In genomic region chr6:28865112-28865511, GRCm38 (mm10) we compare ENCODE assay signal across 10 mouse cellular contexts. TPM values are rescaled to one million over a fixed set of nuclear protein-coding genes. Genes with fewer than 3 reads are reported as not detected.
DNase-seq lines count a peak whose midpoint lies in the region; ATAC-seq and TF ChIP-seq lines count a peak whose summit lies in the region.
"Had no signal": no experiment of that assay in that cellular context is flagged by ENCODE, and none has a peak within 500 bp of the region (broad histone marks: within the 10 kb centered on the region; RNA-seq: fewer than 3 reads in every experiment).

No protein-coding gene starts in this region.

- H3K4me2 ChIP-seq in lung, postnatal 0 days (replicated peaks; ENCODE audit: low read depth, low read length) = no peak overlapping the region
- no peak overlapping the region for H3K4me2 ChIP-seq in forebrain, postnatal 0 days (ENCODE audit: low read depth)
- H3K4me2 ChIP-seq in midbrain, embryonic 13.5 days (replicated peaks) = no peak overlapping the region

- no peaks in the 10 kb centered on the region for H3K36me3 ChIP-seq in lung, postnatal 0 days (ENCODE audit: insufficient read depth, low read length)
- H3K36me3 ChIP-seq in forebrain, postnatal 0 days (ENCODE audit: insufficient read depth) = no peaks in the 10 kb centered on the region
- H3K36me3 ChIP-seq in midbrain, embryonic 13.5 days = no peaks in the 10 kb centered on the region
- H3K36me3 ChIP-seq in heart, adult 2 months (ENCODE audit: control insufficient read depth, insufficient read depth, low read length) = no peaks in the 10 kb centered on the region

- H3K27ac ChIP-seq in lung, postnatal 0 days (ENCODE audit: low read length) = peak overlapping the region; percentile 39; the same call in 1 of the 2 replicates
- H3K27ac ChIP-seq in forebrain, postnatal 0 days (ENCODE audit: low read depth, low read length) = peak overlapping the region; percentile 51; the same call in 1 of the 2 replicates
- peak overlapping the region; percentile 40 for H3K27ac ChIP-seq in midbrain, embryonic 13.5 days
- no peak overlapping the region for H3K27ac ChIP-seq in heart, adult 2 months
- H3K27ac ChIP-seq: liver, embryonic 14.5 days had no signal

- ATAC-seq in lung, postnatal 0 days = no peak
- peak; percentile 62 for ATAC-seq in forebrain, postnatal 0 days
- ATAC-seq in midbrain, embryonic 13.5 days = peak; percentile 85

- intact Hi-C loops in heart, adult 2 months (cut with DNase I) = no loop called here

- H3K9ac ChIP-seq in lung, postnatal 0 days (replicated peaks; ENCODE audit: low read depth) = no peak overlapping the region
- 0 out of 2 replicates have a peak overlapping the region, but pooled peaks have one; percentile 2 for H3K9ac ChIP-seq in forebrain, postnatal 0 days
- H3K9ac ChIP-seq in midbrain, embryonic 13.5 days (replicated peaks) = no peak overlapping the region; the same call in 1 of the 2 replicates
- H3K9ac ChIP-seq in heart, adult 2 months (ENCODE audit: low read depth, low read length) = no peak overlapping the region
- H3K9ac ChIP-seq: liver, embryonic 14.5 days had no signal

- no peak for DNase-seq in lung, postnatal 0 days (ENCODE audit: low spot score)
- no peak for DNase-seq in lung, adult 18-20 months
- no peak for DNase-seq in forebrain, postnatal 0 days
- DNase-seq in adipocyte (ENCODE audit: low spot score) = no peak
- no peak for DNase-seq in heart, adult 2 months
- DNase-seq in heart, adult 18-20 months = no peak
- DNase-seq: right cerebral cortex, postnatal 25 days had no signal

- H3K79me2 ChIP-seq in heart, adult 2 months (replicated peaks; ENCODE audit: control insufficient read depth, insufficient read depth, low read length) = no peaks in the 10 kb centered on the region

- H3K4me1 ChIP-seq in lung, postnatal 0 days (ENCODE audit: insufficient read depth, low read depth, low read length) = peaks cover 11% of the 10 kb centered on the region; the same call in 1 of the 2 replicates
- H3K4me1 ChIP-seq in forebrain, postnatal 0 days (ENCODE audit: insufficient read depth) = peaks cover 8% of the 10 kb centered on the region; the same call in 1 of the 2 replicates
- H3K4me1 ChIP-seq in midbrain, embryonic 13.5 days (replicated peaks) = peaks cover 29% of the 10 kb centered on the region
- H3K4me1 ChIP-seq in heart, adult 2 months (ENCODE audit: control insufficient read depth, insufficient read depth, low read length) = peaks cover 4% of the 10 kb centered on the region

- no peak for TF ChIP-seq POLR2A in heart, adult 2 months (IDR thresholded peaks at IDR 0.05; ENCODE audit: insufficient read depth, low read depth, low read length)

- TF ChIP-seq CTCF in lung, postnatal 0 days (IDR thresholded peaks at IDR 0.05) = no peak
- TF ChIP-seq CTCF in forebrain, postnatal 0 days (IDR thresholded peaks at IDR 0.05; ENCODE audit: low read depth) = no peak
- TF ChIP-seq CTCF in heart, adult 2 months (IDR thresholded peaks at IDR 0.05) = no peak

- no peaks in the 10 kb centered on the region for H3K9me3 ChIP-seq in lung, postnatal 0 days (ENCODE audit: low read length)
- H3K9me3 ChIP-seq in forebrain, postnatal 0 days (ENCODE audit: low read length) = no peaks in the 10 kb centered on the region
- H3K9me3 ChIP-seq in midbrain, embryonic 13.5 days = no peaks in the 10 kb centered on the region

- no peak overlapping the region for H3K4me3 ChIP-seq in lung, postnatal 0 days (ENCODE audit: low read depth, low read length)
- H3K4me3 ChIP-seq in forebrain, postnatal 0 days (ENCODE audit: low read depth, low read length) = no peak overlapping the region
- no peak overlapping the region for H3K4me3 ChIP-seq in midbrain, embryonic 13.5 days (replicated peaks)
- no peak overlapping the region for H3K4me3 ChIP-seq in heart, adult 2 months

- no peaks in the 10 kb centered on the region for H3K27me3 ChIP-seq in lung, postnatal 0 days (replicated peaks; ENCODE audit: insufficient read depth, low read length)
- no peaks in the 10 kb centered on the region for H3K27me3 ChIP-seq in forebrain, postnatal 0 days (ENCODE audit: insufficient read depth, low read length)
- no peaks in the 10 kb centered on the region for H3K27me3 ChIP-seq in midbrain, embryonic 13.5 days
- H3K27me3 ChIP-seq in heart, adult 2 months (ENCODE audit: control insufficient read depth, insufficient read depth, low read length) = no peaks in the 10 kb centered on the region

- TF ChIP-seq EP300 in lung, postnatal 0 days (IDR thresholded peaks at IDR 0.05) = no peak
- no peak for TF ChIP-seq EP300 in heart, adult 2 months (IDR thresholded peaks at IDR 0.05; ENCODE audit: insufficient read depth, low read depth, low read length)

- 76% methylated on average over 10 of the region's 10 CpGs for WGBS in lung, postnatal 0 days
- 18% methylated on average over 10 of the region's 10 CpGs for WGBS in forebrain, postnatal 0 days
- WGBS in midbrain, embryonic 13.5 days = 42% methylated on average over 10 of the region's 10 CpGs
- 80% methylated on average over 10 of the region's 10 CpGs for WGBS in heart, adult 2 months

RNA-seq across cellular contexts. Expression of gene Lrrc4, which starts 33.6 kb away (rescaled TPM):
- polyA plus RNA-seq in lung, postnatal 0 days (2015; fragmentation: Nextera tagmentation; extraction: Ambion mirVana) = 0.35 TPM in 2 replicates
- total RNA-seq in forebrain, postnatal 0 days (2014; rRNA removed) = 32.9 and 37.1 TPM in 2 replicates
- polyA plus RNA-seq in forebrain, postnatal 0 days (2015; fragmentation: Nextera tagmentation; extraction: Ambion mirVana) = 4.0 and 5.4 TPM in 2 replicates
- polyA plus RNA-seq in midbrain, embryonic 13.5 days (2015; fragmentation: Nextera tagmentation; extraction: Ambion mirVana) = 5.1 and 5.3 TPM in 2 replicates
- total RNA-seq in heart, adult 2 months (2021) = under 1 TPM; 0.43 to 0.47 TPM
- polyA plus RNA-seq in heart, adult 2 months (2012; rRNA removed) = 0.67 and 0.68 TPM in 2 replicates
- under 1 TPM; 0.54 to 0.65 TPM for total RNA-seq in heart, adult 18-20 months (2021)
- total RNA-seq: megakaryocyte progenitor cell, adult 5-6 weeks had no signal
